Mouse (Mus musculus) embryonic stem cell, embryonic (primary cell): Measurements from ENCODE around the gene Lonrf3.

Experiments used
- CTCF ChIA-PET, 4 experiments: fragments of 300-600 bp in 2 of 4; fragments of 350-600 bp in 2 of 4; sonication (Branson Sonifier 250); formaldehyde crosslinking; loops; one replicate each; lab custom pipeline; 2022; ENCODE audit warnings: inconsistent platforms in 2 of 4; lab: Charles Lee
- POLR2A ChIA-PET, 4 experiments: fragments of 300-600 bp in 2 of 4; fragments of 350-600 bp in 2 of 4; sonication (Branson Sonifier 250); formaldehyde crosslinking; loops; one replicate each; lab custom pipeline; 2022; ENCODE audit warnings: antibody characterized with exemption in 4 of 4, inconsistent platforms in 1 of 4; lab: Charles Lee

Lonrf3 gene

DNA sequence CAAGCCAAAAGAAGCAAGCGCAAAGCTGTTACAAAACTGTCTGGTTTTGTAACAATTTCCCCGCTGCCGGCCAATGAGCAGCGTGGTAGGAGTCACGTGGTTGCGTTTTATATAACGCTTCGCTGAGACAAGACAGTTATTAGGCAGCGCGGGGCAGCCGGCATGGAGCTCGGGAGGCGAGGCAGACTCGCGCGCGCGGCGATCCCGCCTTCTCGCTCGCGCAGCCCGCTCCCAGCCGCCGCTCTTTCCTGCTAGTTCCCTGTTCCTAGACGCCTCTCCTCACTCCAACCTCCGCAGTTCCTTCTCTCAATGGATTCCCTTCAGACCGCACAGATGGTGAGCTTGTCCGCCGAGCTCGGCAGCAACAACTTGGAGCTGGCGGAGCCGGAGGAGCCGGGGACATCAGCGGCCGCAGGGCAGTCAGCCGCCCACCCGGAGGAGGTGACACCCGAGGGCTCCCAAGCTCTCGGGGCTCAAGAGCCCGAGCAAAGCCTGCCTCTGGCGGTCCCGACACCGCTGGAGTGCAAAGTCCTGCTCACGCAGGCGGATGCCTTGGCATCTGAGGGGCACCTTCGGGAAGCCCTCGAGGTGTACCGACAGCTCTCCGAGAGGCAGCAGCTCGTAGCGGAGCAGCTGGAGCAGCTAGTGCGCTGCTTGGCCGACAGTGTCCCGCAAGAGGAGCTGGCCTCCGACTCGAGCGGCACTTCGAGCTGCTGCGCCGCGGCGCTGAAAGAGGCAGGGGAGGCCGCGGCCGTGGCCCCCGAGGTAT lies at the start of gene Lonrf3:
Gene Lonrf3 (plus strand): TSS at position 83 of the 769 bp plus-strand sequence.
- ChIA-PET CTCF (interaction anchor here in 2 of 4 experiments (1.1 to 1.2 kb wide), 2 partner anchors 102 kb away, joined by 3 to 4 read pairs; no protein-coding TSS in a partner anchor), POLR2A (interaction anchor here in 3 of 4 experiments (0.6 to 2.4 kb wide), 6 partner anchors 8 to 574 kb away, joined by 3 to 11 read pairs (median 4); partner anchors contain the start of genes Nkrf (in 1 of the 3) and Pgrmc1 (in 1 of the 3))

- CTCF ChIA-PET = no interaction called here
- POLR2A ChIA-PET = no interaction called here
Observed at GRCm38 (mm10) chrX:36278750-36279149, 49.4 kb upstream of the Lonrf3 start.

DNA sequence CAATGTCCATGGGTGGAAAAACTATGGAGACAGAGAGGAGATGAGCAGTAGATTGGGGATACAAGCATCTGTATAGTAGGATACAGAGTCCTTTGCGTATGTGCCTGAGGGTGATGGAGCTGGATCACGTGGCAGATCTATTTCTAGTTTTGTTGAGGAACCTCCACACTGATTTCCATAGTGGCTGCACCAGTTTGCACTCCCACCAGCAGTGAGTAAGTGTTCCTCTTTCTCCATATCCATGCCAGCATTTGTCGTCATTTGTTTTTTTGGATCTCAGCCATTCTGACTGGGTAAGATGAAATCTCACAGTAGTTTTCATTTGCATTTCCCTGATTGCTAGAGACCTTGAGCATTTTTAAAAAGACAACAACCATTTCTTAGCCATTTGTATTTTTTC lies 16.7 kb upstream of the Lonrf3 start:
- POLR2A ChIA-PET = no interaction called here
- CTCF ChIA-PET = no interaction called here

GRCm38 (mm10) chrX:36327491-36328255 lies 480 bp upstream of the Lonrf3 start:
- ChIA-PET POLR2A (interaction anchor here in 3 of 4 experiments (0.6 to 2.4 kb wide), 6 partner anchors 9 to 579 kb away, joined by 3 to 11 read pairs (median 4); partner anchors contain the start of genes Nkrf (in 1 of the 3) and Pgrmc1 (in 1 of the 3)), CTCF (interaction anchor here in 2 of 4 experiments (1.1 to 1.2 kb wide), 2 partner anchors 101 kb away, joined by 3 to 4 read pairs; no protein-coding TSS in a partner anchor)

DNA sequence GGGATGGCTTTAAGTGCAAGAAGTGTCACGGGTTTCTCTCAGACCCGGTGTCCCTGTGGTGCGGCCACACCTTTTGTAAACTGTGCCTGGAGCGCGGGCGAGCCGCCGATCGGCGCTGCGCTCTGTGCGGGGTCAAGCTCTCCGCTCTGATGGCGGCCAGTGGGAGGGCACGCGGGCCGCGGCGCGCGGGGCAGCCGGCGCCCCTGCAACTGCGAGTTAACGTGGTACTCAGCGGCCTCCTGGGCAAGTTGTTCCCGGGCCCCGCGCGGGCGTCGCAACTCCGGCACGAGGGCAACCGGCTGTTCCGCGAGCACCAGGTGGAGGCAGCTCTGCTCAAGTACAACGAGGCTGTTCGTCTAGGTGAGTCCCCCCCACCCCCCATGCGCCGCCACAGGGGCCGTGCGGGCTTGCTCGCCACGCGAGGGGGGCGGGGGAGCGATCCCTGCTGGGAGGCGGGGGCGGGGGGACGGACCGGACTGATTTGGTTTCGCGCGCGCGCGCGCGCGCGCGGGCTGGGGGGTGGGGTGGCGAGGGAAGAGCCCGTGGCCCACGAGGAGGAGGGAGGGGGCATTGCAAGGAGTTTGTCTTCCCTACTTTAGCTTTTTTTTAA lies 992 bp downstream of the Lonrf3 start:
- ChIA-PET POLR2A (interaction anchor here in 3 of 4 experiments (0.7 to 2.4 kb wide), 5 partner anchors 9 to 477 kb away, joined by 3 to 11 read pairs (median 3); partner anchors contain the start of gene Pgrmc1 (in 1 of the 3)), CTCF (interaction anchor here in 3 of 4 experiments (0.7 to 1.2 kb wide), 3 partner anchors 102 to 103 kb away, joined by 3 read pairs; no protein-coding TSS in a partner anchor)

- ChIA-PET CTCF (interaction anchor here in 2 of 4 experiments (0.7 to 1.2 kb wide), 2 partner anchors 103 to 104 kb away, joined by 3 read pairs; no protein-coding TSS in a partner anchor), POLR2A (interaction anchor here in 2 of 4 experiments (0.6 to 2.4 kb wide), 3 partner anchors 101 to 268 kb away, joined by 3 to 11 read pairs (median 8); partner anchors contain the start of gene Pgrmc1 (in 1 of the 2))
Observed at GRCm38 (mm10) chrX:36329849-36330411, 1.8 kb downstream of the Lonrf3 start.

- POLR2A ChIA-PET = no interaction called here
- CTCF ChIA-PET = interaction anchor here in 3 of 4 experiments (0.6 to 3.1 kb wide), 6 partner anchors 24 to 141 kb away, joined by 3 to 12 read pairs (median 3); no protein-coding TSS in a partner anchor
Observed at GRCm38 (mm10) chrX:36352446-36352845, 24.3 kb downstream of the Lonrf3 start.

- ChIA-PET POLR2A (no interaction called here), CTCF (no interaction called here)
Observed at GRCm38 (mm10) chrX:36385340-36385739, 57.2 kb downstream of the Lonrf3 start.

GRCm38 (mm10) chrX:36389971-36390370 lies 61.8 kb downstream of the Lonrf3 start:
- POLR2A ChIA-PET = no interaction called here
- CTCF ChIA-PET = interaction anchor here in 2 of 4 experiments (1.2 to 2.2 kb wide), 2 partner anchors 164 kb away, joined by 4 to 7 read pairs; no protein-coding TSS in a partner anchor

DNA sequence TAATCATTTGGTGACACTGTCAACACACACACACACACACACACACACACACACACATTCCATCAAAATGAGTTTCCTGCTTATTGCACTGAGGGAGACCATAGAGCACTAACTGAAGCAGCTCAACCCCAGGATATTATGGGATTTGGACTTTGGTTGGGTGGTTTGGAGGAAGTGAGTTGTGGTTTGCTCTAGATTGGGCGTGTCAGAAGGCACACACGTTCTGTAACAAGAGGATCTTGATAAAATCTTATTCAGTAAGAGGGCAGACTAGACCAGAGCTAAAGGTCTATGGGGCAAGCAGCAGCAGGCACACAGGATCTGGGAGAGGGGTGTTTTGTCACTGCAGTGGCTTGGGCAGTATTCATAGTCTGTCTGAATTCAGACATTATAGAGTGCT lies 62.4 kb downstream of the Lonrf3 start:
- CTCF ChIA-PET = interaction anchor here in 2 of 4 experiments (0.8 to 2.2 kb wide), 3 partner anchors 45 to 164 kb away, joined by 3 to 7 read pairs (median 3); no protein-coding TSS in a partner anchor
- POLR2A ChIA-PET = interaction anchor here in 1 of 4 experiments (0.6 kb wide), 1 partner anchor 1363 kb away, joined by 4 read pairs; no protein-coding TSS in a partner anchor

- POLR2A ChIA-PET = no interaction called here
- CTCF ChIA-PET = interaction anchor here (0.5 to 2.1 kb wide), 8 partner anchors 9 to 412 kb away, joined by 3 to 16 read pairs (median 5); partner anchors contain the start of gene Akap17b (in 1 of the 4)
Observed at GRCm38 (mm10) chrX:36392672-36393071, 64.5 kb downstream of the Lonrf3 start.

- POLR2A ChIA-PET = no interaction called here
- CTCF ChIA-PET = interaction anchor here (0.5 to 2.1 kb wide), 15 partner anchors 9 to 843 kb away, joined by 3 to 16 read pairs (median 3); partner anchors contain the start of gene Akap17b (in 1 of the 4)
Observed at GRCm38 (mm10) chrX:36393279-36393678, 65.1 kb downstream of the Lonrf3 start.

DNA sequence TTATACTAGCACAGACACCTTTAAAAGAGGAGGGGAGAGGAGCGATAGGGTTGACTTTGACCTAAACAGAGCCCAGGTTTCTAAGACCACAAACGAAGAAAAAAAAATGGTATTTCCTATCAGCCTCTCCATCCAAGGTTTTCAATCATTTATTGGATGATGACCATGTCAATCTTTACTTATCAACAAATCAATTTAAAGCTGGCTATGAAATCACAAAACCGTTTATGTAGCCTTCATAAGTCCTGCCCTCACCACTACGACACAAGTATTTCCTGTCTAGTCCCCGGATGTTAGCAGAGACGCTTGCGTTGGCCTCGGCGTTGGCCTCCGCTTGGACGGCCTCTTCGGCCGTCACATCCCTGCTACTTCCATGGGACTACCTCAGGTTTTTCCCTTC lies 72.8 kb downstream of the Lonrf3 start, which contains the start of gene Gm6268:
Gene Gm6268 (plus strand): TSS at position 301 of the 400 bp plus-strand sequence.
- CTCF ChIA-PET = interaction anchor here in 1 of 4 experiments (1.4 kb wide), 1 partner anchor 8 kb away, joined by 3 read pairs; no protein-coding TSS in a partner anchor
- POLR2A ChIA-PET = no interaction called here

DNA sequence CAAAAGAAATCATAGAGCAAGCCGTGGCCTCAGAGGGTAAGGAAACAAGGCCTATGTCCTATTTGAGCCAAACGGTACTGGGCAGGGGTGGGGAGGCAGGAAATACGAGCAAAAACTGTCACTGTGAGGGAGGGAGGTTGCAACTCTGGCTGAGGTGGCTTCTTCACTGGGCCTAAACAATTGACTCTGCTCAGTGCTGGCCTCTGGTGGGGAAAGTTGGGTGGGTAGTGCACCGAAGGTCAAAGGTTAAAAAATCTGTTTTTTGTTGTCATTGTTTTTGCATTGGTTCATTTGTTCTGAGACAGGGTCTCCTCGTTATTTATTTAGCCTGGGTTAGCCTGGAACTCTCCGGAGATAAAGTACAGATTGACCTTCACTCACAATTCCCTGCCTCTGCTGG lies 74.2 kb downstream of the Lonrf3 start:
- POLR2A ChIA-PET = no interaction called here
- CTCF ChIA-PET = interaction anchor here in 1 of 4 experiments (1.4 kb wide), 1 partner anchor 9 kb away, joined by 3 read pairs; no protein-coding TSS in a partner anchor
